Mouse (Mus musculus): Measurements from ENCODE around the gene Cnot11. TPM values are rescaled to one million over a fixed set of nuclear protein-coding genes. Genes with fewer than 3 reads are reported as not detected.

Cnot11 gene
- polyA plus RNA-seq, 1 experiment = 16.8 TPM

DNA sequence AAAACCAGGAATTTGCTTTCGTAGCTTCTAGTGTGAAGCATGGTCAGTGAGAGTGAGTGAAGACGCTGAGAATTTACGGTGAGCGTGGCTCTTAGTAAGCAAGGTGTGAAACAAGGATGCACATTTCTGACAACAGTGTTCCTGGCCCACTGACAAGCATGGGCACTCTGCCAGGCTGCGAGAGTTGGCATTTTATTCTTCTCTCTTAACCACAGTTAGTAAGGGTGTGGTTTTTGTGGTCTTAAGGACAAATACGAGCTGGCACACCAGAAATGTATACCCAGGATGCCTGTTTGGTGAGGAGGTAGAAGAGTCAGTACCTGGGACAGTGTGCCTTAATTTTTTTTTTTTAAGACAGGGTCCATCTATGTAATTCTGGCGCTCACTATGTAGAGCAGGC lies 10.8 kb downstream of the Cnot11 start:
- no peak overlapping the region for H3ac ChIP-seq (ENCODE audit: control insufficient read depth, insufficient read length)
- no peak overlapping the region for H3K4me2 ChIP-seq (ENCODE audit: low read depth)
- TF ChIP-seq POLR2AphosphoS2 (IDR thresholded peaks at IDR 0.05; ENCODE audit: insufficient read length, low read depth) (peak; percentile 46), MAX (IDR thresholded peaks at IDR 0.05; ENCODE audit: low read depth) (no peak), CEBPB (IDR thresholded peaks at IDR 0.05; ENCODE audit: insufficient read depth, poor library complexity, severe bottlenecking) (no peak)
- H3K4me3 ChIP-seq = no peak overlapping the region
- no peaks in the 10 kb centered on the region for H3K79me2 ChIP-seq (ENCODE audit: control insufficient read depth, insufficient read depth)
- peaks cover 47% of the 10 kb centered on the region for H3K36me3 ChIP-seq (ENCODE audit: control insufficient read depth, insufficient read depth)
- no peaks in the 10 kb centered on the region for H3K27me3 ChIP-seq (ENCODE audit: control insufficient read depth, insufficient read depth, insufficient read length)

DNA sequence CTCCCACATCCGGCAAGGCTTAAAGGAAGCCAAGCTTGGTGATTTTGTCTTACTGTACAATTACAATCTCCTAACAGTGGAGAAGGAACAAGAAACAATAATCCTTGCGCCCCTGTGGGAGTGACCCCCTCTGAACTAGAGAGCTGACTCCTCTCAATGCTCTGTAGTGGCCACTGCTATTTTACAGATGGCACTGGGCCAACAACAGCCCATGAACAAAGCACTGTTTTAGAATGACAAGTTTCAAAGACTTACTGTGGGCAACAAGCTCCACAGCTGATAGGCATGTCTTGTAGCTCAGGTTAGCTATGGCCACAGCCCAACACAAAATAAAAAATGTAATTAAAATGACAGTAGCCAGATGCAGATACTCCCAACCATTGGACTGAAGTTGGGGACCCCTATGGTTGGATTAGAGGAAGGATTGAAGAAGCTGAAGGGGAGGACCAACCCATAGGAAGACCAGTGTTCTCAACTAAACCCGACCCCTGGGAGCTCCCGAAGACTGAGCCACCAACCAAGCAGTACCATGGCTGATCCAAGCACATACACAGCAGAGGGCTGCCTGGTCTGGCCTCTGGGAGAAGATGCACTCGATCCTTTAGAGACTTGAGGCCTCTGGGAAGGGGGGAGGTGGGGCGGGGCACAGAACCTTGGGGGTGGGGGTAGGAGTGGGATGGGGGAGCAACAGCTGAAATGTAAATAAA lies 11.5 kb downstream of the Cnot11 start:
- Histone ChIP-seq H3K36me3 (ENCODE audit: control insufficient read depth, insufficient read depth) (peaks cover 43% of the 10 kb centered on the region), H3K27me3 (ENCODE audit: control insufficient read depth, insufficient read depth, insufficient read length) (no peaks in the 10 kb centered on the region), H3K79me2 (ENCODE audit: control insufficient read depth, insufficient read depth) (no peaks in the 10 kb centered on the region), H3K4me2 (ENCODE audit: low read depth) (no peak overlapping the region), H3ac (ENCODE audit: control insufficient read depth, insufficient read length) (no peak overlapping the region), H3K4me3 (no peak overlapping the region)
- TF ChIP-seq SRF (IDR thresholded peaks at IDR 0.05; ENCODE audit: control insufficient read depth, insufficient read length, low read depth) (no peak), MYOD1 (IDR thresholded peaks at IDR 0.05; ENCODE audit: control insufficient read depth in 1 of 3, insufficient read length in 2 of 3, low read depth in 2 of 3) (no peak), CEBPB (IDR thresholded peaks at IDR 0.05; ENCODE audit: insufficient read depth, poor library complexity, severe bottlenecking) (no peak), POLR2A (IDR thresholded peaks at IDR 0.05; ENCODE audit: insufficient read length, low read depth) (no peak), POLR2AphosphoS2 (IDR thresholded peaks at IDR 0.05; ENCODE audit: insufficient read length, low read depth) (no peak), MAX (IDR thresholded peaks at IDR 0.05; ENCODE audit: low read depth) (no peak), USF1 (IDR thresholded peaks at IDR 0.05; ENCODE audit: low read depth) (no peak), MYOG (IDR thresholded peaks at IDR 0.05; ENCODE audit: control insufficient read depth in 1 of 3, insufficient read depth in 1 of 3, insufficient read length in 2 of 3, low read depth in 2 of 3) (no peak), TCF3 (IDR thresholded peaks at IDR 0.05; ENCODE audit: insufficient read length, low read depth) (no peak), REST (IDR thresholded peaks at IDR 0.05; ENCODE audit: insufficient read depth, insufficient read length) (no peak), TCF12 (IDR thresholded peaks at IDR 0.05; ENCODE audit: insufficient read depth, poor library complexity, severe bottlenecking) (no peak), E2F4 (IDR thresholded peaks at IDR 0.05; ENCODE audit: insufficient read depth) (no peak)

DNA sequence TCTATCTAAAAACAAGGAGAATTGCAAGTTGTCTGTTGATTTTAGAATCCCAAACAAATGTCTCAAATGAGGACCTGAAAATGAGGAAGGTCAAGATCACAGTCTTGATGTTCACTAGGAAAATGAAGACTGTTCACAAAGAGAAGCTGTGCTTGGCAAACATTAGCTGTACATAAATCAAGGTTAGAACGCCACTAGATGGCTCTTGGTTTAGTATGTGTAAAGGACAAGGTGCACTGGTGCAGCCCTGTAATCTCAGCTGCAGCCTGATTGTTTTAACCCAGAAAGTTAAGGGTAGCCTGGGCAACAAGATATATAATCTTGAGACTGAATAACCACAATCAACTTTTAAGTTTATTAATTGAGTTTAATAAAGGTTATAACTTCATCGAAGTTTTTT lies 12.4 kb downstream of the Cnot11 start:
- H3ac ChIP-seq (ENCODE audit: control insufficient read depth, insufficient read length) = no peak overlapping the region
- H3K4me3 ChIP-seq = no peak overlapping the region
- no peaks in the 10 kb centered on the region for H3K79me2 ChIP-seq (ENCODE audit: control insufficient read depth, insufficient read depth)
- peaks cover 41% of the 10 kb centered on the region for H3K36me3 ChIP-seq (ENCODE audit: control insufficient read depth, insufficient read depth)
- no peaks in the 10 kb centered on the region for H3K27me3 ChIP-seq (ENCODE audit: control insufficient read depth, insufficient read depth, insufficient read length)
- H3K4me2 ChIP-seq (ENCODE audit: low read depth) = no peak overlapping the region
- TF ChIP-seq REST (IDR thresholded peaks at IDR 0.05; ENCODE audit: insufficient read depth, insufficient read length) = no peak
- no peak for TF ChIP-seq MAX (IDR thresholded peaks at IDR 0.05; ENCODE audit: low read depth)
- no peak for TF ChIP-seq TCF12 (IDR thresholded peaks at IDR 0.05; ENCODE audit: insufficient read depth, poor library complexity, severe bottlenecking)
- TF ChIP-seq E2F4 (IDR thresholded peaks at IDR 0.05; ENCODE audit: insufficient read depth) = no peak
- TF ChIP-seq TCF3 (IDR thresholded peaks at IDR 0.05; ENCODE audit: insufficient read length, low read depth) = no peak

DNA sequence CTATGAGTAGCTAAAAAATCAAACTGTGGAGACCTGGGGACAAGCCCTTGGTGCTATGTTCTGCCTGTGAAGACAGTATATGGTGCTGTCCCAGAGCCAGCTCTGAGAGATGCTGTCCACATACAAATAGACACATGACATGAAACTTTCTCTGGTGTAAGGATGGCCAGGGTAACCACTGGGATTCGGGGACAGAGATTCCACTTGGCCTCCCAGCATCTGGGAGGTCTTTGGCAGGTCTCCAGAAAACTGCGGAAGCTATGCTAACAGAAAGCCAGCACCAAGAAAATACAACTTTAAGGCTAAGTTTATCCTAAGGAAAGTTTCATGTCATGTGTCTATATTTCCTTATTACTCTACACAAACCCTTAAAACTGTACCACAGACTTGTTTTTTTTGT lies 15.0 kb downstream of the Cnot11 start:
- no peaks in the 10 kb centered on the region for H3K27me3 ChIP-seq (ENCODE audit: control insufficient read depth, insufficient read depth, insufficient read length)
- TF ChIP-seq MYOD1 (IDR thresholded peaks at IDR 0.05; ENCODE audit: control insufficient read depth in 1 of 3, insufficient read length in 2 of 3, low read depth in 2 of 3) (no peak), MAX (IDR thresholded peaks at IDR 0.05; ENCODE audit: low read depth) (no peak), TCF12 (IDR thresholded peaks at IDR 0.05; ENCODE audit: insufficient read depth, poor library complexity, severe bottlenecking) (no peak), REST (IDR thresholded peaks at IDR 0.05; ENCODE audit: insufficient read depth, insufficient read length) (no peak), CEBPB (IDR thresholded peaks at IDR 0.05; ENCODE audit: insufficient read depth, poor library complexity, severe bottlenecking) (no peak), SRF (IDR thresholded peaks at IDR 0.05; ENCODE audit: control insufficient read depth, insufficient read length, low read depth) (no peak)

DNA sequence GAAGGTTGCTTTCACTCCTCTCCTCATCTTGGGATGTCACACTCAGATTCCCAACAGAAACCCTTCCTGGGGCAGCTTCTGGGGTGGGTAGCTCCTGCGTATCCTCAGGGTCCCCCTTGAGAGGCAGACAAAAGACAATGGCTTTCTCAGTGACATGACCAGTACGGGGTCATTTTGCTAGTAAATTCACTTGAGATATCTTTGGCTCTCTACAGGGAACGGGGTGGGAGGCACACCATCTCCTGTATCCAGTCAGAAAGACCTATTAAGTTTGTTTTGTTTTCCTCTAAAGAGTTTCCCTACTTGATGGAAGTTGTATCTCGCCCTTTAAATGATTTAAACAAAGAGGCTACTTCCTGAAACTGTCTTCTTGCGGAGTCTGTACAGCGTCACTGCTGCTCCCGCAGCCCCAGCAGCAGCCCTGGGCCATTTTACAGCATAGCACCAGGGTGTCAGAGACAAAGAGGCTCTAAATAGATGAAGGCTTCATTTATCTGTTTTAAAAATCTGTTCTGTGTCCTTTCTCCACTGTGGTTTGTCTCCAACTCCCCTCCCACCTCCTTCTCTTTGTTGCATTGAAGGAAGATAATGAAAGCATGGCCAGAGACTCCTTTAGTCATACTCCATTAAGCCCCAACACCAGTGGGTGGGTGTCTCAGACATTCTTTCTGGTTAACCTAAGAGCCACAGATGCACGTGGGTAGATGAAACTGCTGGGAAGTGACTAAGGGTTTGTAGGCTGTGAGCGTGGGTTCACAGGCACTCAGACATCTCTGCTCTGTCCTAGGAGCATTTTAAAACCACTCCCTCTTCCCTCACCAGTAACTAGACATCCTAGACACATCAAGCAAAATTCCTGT lies 21.0 kb downstream of the Cnot11 start:
- H3K36me3 ChIP-seq (ENCODE audit: control insufficient read depth, insufficient read depth) = peaks cover 26% of the 10 kb centered on the region
- TF ChIP-seq MYOG (IDR thresholded peaks at IDR 0.05; ENCODE audit: control insufficient read depth in 1 of 3, insufficient read depth in 1 of 3, insufficient read length in 2 of 3, low read depth in 2 of 3) = no peak
- TF ChIP-seq REST (IDR thresholded peaks at IDR 0.05; ENCODE audit: insufficient read depth, insufficient read length) = no peak
- no peak for TF ChIP-seq TCF12 (IDR thresholded peaks at IDR 0.05; ENCODE audit: insufficient read depth, poor library complexity, severe bottlenecking)
- TF ChIP-seq SRF (IDR thresholded peaks at IDR 0.05; ENCODE audit: control insufficient read depth, insufficient read length, low read depth) = no peak
- peak in 2 of 3 experiments; percentile 8 to 30 for TF ChIP-seq MYOD1 (IDR thresholded peaks at IDR 0.05; ENCODE audit: control insufficient read depth in 1 of 3, insufficient read length in 2 of 3, low read depth in 2 of 3)
- no peak for TF ChIP-seq POLR2A (IDR thresholded peaks at IDR 0.05; ENCODE audit: insufficient read length, low read depth)
- peak; percentile 87 for TF ChIP-seq MAX (IDR thresholded peaks at IDR 0.05; ENCODE audit: low read depth)
- no peak for TF ChIP-seq POLR2AphosphoS2 (IDR thresholded peaks at IDR 0.05; ENCODE audit: insufficient read length, low read depth)
- TF ChIP-seq TCF3 (IDR thresholded peaks at IDR 0.05; ENCODE audit: insufficient read length, low read depth) = no peak
- no peak for TF ChIP-seq E2F4 (IDR thresholded peaks at IDR 0.05; ENCODE audit: insufficient read depth)
- TF ChIP-seq CEBPB (IDR thresholded peaks at IDR 0.05; ENCODE audit: insufficient read depth, poor library complexity, severe bottlenecking) = 0 out of 2 replicates have a peak, but pooled peaks have one; percentile 26
- peak; percentile 34 for TF ChIP-seq USF1 (IDR thresholded peaks at IDR 0.05; ENCODE audit: low read depth)
- H3K79me2 ChIP-seq (ENCODE audit: control insufficient read depth, insufficient read depth) = peaks cover 4% of the 10 kb centered on the region
- H3K4me2 ChIP-seq (ENCODE audit: low read depth) = peak overlapping the region; percentile 84
- no peaks in the 10 kb centered on the region for H3K27me3 ChIP-seq (ENCODE audit: control insufficient read depth, insufficient read depth, insufficient read length)
- no peak overlapping the region for H3ac ChIP-seq (ENCODE audit: control insufficient read depth, insufficient read length)
- no peak overlapping the region for H3K4me3 ChIP-seq

More for the DNA sequence above, 15.0 kb downstream of the Cnot11 start:
- H3K4me2 ChIP-seq (ENCODE audit: low read depth) = no peak overlapping the region
- H3ac ChIP-seq (ENCODE audit: control insufficient read depth, insufficient read length) = no peak overlapping the region
- peaks cover 36% of the 10 kb centered on the region for H3K36me3 ChIP-seq (ENCODE audit: control insufficient read depth, insufficient read depth)
- no peak overlapping the region for H3K4me3 ChIP-seq
- peaks cover 4% of the 10 kb centered on the region for H3K79me2 ChIP-seq (ENCODE audit: control insufficient read depth, insufficient read depth)
